Mouse (Mus musculus): Measurements from ENCODE around the gene Kctd20. TPM values are rescaled to one million over a fixed set of nuclear protein-coding genes. Genes with fewer than 3 reads are reported as not detected.
A peak's percentile ranks its signal among the peaks of the same experiment; 100 is the strongest.

Gene Kctd20
- 38.2 TPM for polyA plus RNA-seq (2021)

DNA sequence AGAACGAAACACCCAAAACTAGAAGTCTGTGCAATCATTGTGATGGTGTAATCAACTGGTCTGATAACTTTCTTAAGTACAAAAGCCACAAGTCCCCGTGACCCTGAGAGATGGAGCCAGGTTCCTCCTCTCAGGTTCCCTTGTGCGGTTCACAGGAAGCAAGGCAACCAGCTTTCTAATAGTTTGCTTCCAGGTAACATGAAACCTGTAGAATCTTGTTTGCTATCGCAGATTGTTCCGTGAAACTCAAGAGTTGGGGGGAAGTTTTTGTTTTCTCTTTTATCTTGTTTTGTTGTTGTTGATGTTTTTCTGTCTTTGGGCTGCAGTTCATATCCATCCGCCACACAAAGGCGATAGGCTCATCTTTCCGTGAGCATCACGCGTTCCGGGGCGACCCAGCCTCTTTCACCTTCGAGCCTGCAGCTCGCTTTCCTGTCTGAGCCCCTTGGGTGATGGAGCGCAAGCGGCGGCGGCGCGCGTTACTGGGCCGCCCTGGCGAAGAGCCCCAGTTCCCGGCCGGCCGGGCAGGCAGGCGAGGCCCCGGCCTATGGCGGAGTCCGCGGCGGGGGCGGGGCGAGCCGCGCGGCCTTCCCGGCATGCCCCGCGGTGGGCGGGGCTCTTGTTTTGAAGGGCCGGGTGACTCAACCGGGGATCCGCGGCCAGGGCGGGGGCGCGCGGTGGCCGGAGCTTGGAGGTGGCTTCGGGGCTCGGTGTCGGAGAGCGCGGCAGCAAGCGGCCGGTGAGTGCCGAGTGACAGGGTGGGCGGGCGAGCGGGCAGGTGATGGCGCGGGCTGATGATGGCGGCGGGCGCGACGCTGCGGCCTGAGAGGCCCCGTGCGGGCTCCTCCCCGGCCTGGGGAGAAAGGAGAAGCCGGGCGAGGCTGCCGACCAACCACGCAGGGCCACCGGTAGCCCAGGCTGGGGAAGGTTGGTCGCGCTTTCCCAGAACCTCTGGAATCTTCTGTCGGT, at the start of gene Kctd20:
Gene Kctd20, plus strand, starts transcription at position 120 of the 969 bp plus-strand sequence.
- in situ Hi-C loops (cut with MboI; ENCODE audit: low pct_unique_long_range_greater_than_20kb): no loop called here
- CTCF ChIA-PET: interaction anchor here (0.7 kb wide), 1 partner anchor 25 kb away, joined by 3 read pairs; no protein-coding TSS in a partner anchor
- peak; percentile 50 for DNase-seq (ENCODE audit: low read depth, low spot score)
- POLR2A ChIA-PET: interaction anchor here (0.6 to 1.5 kb wide), 4 partner anchors 10 to 70 kb away, joined by 3 to 4 read pairs (median 4); no protein-coding TSS in a partner anchor
- no peak for TF ChIP-seq CTCF (IDR thresholded peaks at IDR 0.05)
- H3K27me3 ChIP-seq: no peaks in the 10 kb centered on the region
- ATAC-seq: peak; percentile 77

GRCm38 (mm10) chr17:28904546-28905376, 47.0 kb upstream of the Kctd20 start:
- POLR2A ChIA-PET: interaction anchor here (0.5 kb wide), 1 partner anchor 416 kb away, joined by 3 read pairs; no protein-coding TSS in a partner anchor
- CTCF ChIA-PET: interaction anchor here (2.3 kb wide), 1 partner anchor 22 kb away, joined by 11 read pairs; no protein-coding TSS in a partner anchor
- in situ Hi-C loops (cut with MboI; ENCODE audit: low pct_unique_long_range_greater_than_20kb): no loop called here
- ATAC-seq (no peak), DNase-seq (ENCODE audit: low read depth, low spot score) (no peak)
- H3K27me3 ChIP-seq: no peaks in the 10 kb centered on the region
- TF ChIP-seq CTCF (IDR thresholded peaks at IDR 0.05): peak; percentile 81

DNA sequence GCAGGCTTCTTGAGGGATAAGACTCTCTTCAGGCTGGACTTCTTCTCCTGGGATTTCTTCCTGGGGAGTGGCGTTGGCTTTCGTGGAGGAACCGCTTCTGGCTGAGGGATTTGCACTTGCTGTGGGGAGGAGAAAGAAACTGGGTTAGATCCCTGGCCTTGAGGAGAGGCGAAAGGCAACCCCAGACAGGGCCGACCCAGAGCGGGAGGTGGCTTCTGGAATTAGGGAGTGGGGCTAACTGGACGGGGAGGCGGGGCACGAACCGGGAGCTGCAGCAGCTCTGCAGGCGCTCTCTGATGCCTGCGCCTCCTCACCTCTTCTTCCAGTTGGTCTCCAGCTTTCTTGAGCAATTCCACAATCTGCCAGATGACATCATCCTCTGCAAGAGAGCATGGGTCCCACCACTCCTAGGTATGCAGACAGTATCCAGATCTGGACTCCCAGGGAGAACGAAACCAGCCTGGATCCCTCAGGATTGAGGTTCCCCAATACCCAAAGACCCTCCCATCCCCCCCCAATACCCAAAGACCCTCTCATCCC, 46.3 kb upstream of the Kctd20 start:
- ATAC-seq (no peak), DNase-seq (ENCODE audit: low read depth, low spot score) (no peak)
- in situ Hi-C loops (cut with MboI; ENCODE audit: low pct_unique_long_range_greater_than_20kb): no loop called here
- H3K27me3 ChIP-seq: no peaks in the 10 kb centered on the region
- POLR2A ChIA-PET: no interaction called here
- CTCF ChIA-PET: interaction anchor here (2.3 kb wide), 1 partner anchor 21 kb away, joined by 11 read pairs; no protein-coding TSS in a partner anchor
- TF ChIP-seq CTCF (IDR thresholded peaks at IDR 0.05): no peak

- ChIA-PET CTCF (no interaction called here), POLR2A (no interaction called here)
- in situ Hi-C loops (cut with MboI; ENCODE audit: low pct_unique_long_range_greater_than_20kb): no loop called here
- DNase-seq (ENCODE audit: low read depth, low spot score) (no peak), ATAC-seq (no peak)
- TF ChIP-seq CTCF (IDR thresholded peaks at IDR 0.05): no peak
- H3K27me3 ChIP-seq: no peaks in the 10 kb centered on the region
These were observed 43.8 kb upstream of the Kctd20 start for GRCm38 (mm10) chr17:28907959-28908358.

GRCm38 (mm10) chr17:28909252-28909941, 42.4 kb upstream of the Kctd20 start:
- no peak for ATAC-seq
- no peaks in the 10 kb centered on the region for H3K27me3 ChIP-seq
- no peak for DNase-seq (ENCODE audit: low read depth, low spot score)
- ChIA-PET POLR2A (no interaction called here), CTCF (interaction anchor here (1.1 to 1.3 kb wide), 2 partner anchors 11 to 16 kb away, joined by 3 to 4 read pairs; no protein-coding TSS in a partner anchor)
- TF ChIP-seq CTCF (IDR thresholded peaks at IDR 0.05): peak; percentile 79
- in situ Hi-C loops (cut with MboI; ENCODE audit: low pct_unique_long_range_greater_than_20kb): no loop called here

DNA sequence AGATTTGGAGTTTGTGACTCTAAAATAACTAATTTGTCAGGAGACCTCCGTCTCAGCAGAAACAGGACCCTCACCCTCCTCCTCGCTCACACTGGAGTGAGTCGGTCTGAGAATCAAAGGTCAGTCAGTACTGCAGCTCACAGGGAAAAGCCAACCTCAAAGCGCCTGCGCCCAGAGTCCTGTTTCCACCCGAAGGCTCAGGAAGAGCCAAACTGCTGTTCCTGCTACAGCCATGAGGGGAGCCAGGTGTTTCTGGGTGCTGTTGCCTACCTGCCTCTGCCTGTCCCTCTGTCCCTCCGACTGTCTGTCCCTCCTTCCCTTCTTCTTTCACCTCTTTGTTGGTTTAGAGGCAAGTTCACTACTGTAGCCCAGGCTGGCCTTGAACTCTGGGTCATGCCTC, 41.6 kb upstream of the Kctd20 start:
- no peak for TF ChIP-seq CTCF (IDR thresholded peaks at IDR 0.05)
- in situ Hi-C loops (cut with MboI; ENCODE audit: low pct_unique_long_range_greater_than_20kb): loop anchor here (10.0 kb wide), 1 partner anchor 235 kb away; no protein-coding TSS in a partner anchor
- DNase-seq (ENCODE audit: low read depth, low spot score) (no peak), ATAC-seq (no peak)
- CTCF ChIA-PET: interaction anchor here (1.3 kb wide), 1 partner anchor 16 kb away, joined by 4 read pairs; no protein-coding TSS in a partner anchor
- no peaks in the 10 kb centered on the region for H3K27me3 ChIP-seq
- POLR2A ChIA-PET: no interaction called here

- ChIA-PET CTCF (no interaction called here), POLR2A (no interaction called here)
- TF ChIP-seq CTCF (IDR thresholded peaks at IDR 0.05): no peak
- in situ Hi-C loops (cut with MboI; ENCODE audit: low pct_unique_long_range_greater_than_20kb): loop anchor here (10.0 kb wide), 1 partner anchor 238 kb away; no protein-coding TSS in a partner anchor
- no peak for DNase-seq (ENCODE audit: low read depth, low spot score)
- H3K27me3 ChIP-seq: no peaks in the 10 kb centered on the region
- ATAC-seq: no peak
These were observed 38.5 kb upstream of the Kctd20 start for GRCm38 (mm10) chr17:28913200-28913599.

DNA sequence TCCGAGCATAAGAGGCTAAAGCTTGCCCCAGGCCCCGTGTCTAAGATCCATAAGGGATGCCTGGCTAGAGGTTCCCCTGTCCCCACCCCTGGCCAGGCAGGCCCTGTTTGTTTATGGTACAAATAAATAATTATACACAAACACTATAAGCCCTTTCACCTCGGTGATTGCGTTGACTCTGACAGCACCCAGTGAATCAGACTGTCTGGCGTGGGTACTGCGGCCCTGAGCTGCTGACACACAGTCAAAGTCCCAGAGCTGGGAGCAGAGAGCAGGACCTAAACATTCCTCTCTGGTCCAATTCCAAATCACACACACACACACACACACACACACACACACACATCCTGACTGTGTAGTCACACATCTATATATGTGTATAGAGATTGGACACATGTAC, 37.8 kb upstream of the Kctd20 start:
- no peak for DNase-seq (ENCODE audit: low read depth, low spot score)
- no peak for TF ChIP-seq CTCF (IDR thresholded peaks at IDR 0.05)
- ATAC-seq: no peak
- in situ Hi-C loops (cut with MboI; ENCODE audit: low pct_unique_long_range_greater_than_20kb): loop anchor here (10.0 kb wide), 1 partner anchor 239 kb away; no protein-coding TSS in a partner anchor
- H3K27me3 ChIP-seq: no peaks in the 10 kb centered on the region
- ChIA-PET CTCF (interaction anchor here (2.7 kb wide), 1 partner anchor 13 kb away, joined by 9 read pairs; no protein-coding TSS in a partner anchor), POLR2A (interaction anchor here (0.6 kb wide), 1 partner anchor 216 kb away, joined by 3 read pairs; no protein-coding TSS in a partner anchor)

DNA sequence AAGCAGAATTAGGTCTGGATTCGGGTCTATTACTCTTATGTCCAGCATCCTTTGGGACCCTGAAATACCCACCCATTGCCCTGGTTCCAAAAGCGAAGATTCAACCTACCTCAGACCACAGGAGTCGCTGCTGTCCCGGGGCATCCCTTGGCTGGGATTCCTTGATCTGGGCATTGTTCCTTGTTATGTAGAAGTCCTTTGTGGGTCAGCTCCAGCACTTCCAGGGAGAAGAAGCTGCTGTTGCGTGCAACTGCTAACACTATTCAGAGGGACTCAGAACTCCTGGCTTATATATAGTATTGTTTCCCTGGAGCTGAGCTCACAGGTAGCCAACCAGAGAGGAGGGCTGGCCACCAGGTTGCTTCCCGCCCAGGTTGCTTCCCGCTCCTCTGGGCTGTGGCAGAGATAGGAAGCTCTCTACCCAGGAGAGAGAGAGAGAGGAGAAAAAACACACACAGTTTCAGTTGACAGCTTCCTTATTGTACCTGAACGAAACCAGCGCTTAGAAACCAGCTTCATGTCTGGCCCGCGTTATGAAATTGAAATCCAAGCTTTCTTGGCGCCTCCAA, 36.6 kb upstream of the Kctd20 start, which contains the start of gene 4930539E08Rik:
Gene 4930539E08Rik, minus strand, starts transcription at position 265 of the 569 bp plus-strand sequence.
- in situ Hi-C loops (cut with MboI; ENCODE audit: low pct_unique_long_range_greater_than_20kb): loop anchor here (10.0 kb wide), 1 partner anchor 240 kb away; no protein-coding TSS in a partner anchor
- H3K27me3 ChIP-seq: no peaks in the 10 kb centered on the region
- CTCF ChIA-PET: interaction anchor here (2.7 kb wide), 1 partner anchor 12 kb away, joined by 9 read pairs; no protein-coding TSS in a partner anchor
- DNase-seq (ENCODE audit: low read depth, low spot score) (no peak), ATAC-seq (no peak)
- POLR2A ChIA-PET: no interaction called here
- no peak for TF ChIP-seq CTCF (IDR thresholded peaks at IDR 0.05)
